Mouse (Mus musculus) layer of hippocampus, adult 8-10 months (tissue): ENCODE data around the gene Emp1. TPM values are rescaled to one million over a fixed set of nuclear protein-coding genes. Genes with fewer than 3 reads are reported as not detected.

Experiments
- DNase-seq, 2 experiments: peaks; one replicate each; pipeline ENCODE4 v3.0.0; 2022; ENCODE audit warnings: low spot score in 2 of 2
- total RNA-seq, 4 experiments: library from RNA; stranded (reverse); gene quantifications; 2 replicates each; pipeline ENCODE4 v1.2.4; 2022

The Emp1 gene
- total RNA-seq, 4 experiments from 2014 or later: 2.1 to 3.5 (median 2.8) TPM

GRCm38 (mm10) chr6:135405093-135405492 lies 42.7 kb downstream of the Emp1 start:
- no peak for DNase-seq

DNA sequence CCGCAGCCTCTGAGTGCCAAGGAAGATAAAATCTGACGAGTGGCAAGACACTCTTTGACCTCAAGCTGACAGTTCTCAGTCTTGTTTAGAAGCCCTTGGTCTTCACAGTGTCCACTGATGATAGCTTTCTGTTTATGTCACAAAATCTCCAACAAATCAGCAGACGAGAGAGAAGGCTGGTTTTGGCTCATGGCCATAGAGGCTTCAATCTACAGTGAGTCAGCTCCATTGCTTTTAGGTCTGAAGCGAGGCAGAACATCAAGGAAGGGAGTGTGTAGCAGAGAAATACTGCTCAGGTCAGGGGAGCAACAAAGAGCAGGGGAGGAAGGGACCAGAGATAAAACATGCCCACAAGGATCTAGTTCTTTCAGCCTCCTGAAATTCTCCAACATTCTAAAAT lies 45.0 kb downstream of the Emp1 start:
- DNase-seq: no peak

DNA sequence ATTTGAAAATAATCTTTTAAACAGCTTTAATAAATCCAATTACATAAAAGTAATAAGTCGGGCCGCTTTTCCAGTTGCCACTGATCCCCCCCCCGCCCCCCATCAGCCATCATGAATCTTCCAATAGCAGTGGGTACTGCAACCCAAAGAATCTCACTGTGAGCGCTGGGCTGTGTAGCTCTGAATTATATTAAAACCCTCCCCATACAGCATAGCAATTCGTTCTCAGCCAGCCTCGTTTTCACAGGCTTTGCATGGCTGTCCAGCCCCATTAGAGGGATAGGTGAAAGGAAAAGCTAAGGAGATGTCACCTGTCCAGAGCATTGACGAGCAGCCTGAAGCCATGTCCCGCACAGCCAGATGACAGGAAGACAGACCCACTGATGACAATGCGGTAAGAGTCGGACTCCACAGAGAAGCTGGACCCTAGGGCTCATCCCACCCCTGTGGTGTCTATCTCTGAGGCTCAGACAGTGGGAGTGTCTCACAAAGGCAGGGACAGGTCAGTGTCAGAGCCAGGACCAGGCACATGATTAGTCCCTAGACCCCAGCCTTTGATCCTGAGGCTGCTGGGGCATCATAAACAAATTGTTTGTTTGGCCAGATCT lies 49.5 kb downstream of the Emp1 start:
- no peak for DNase-seq

- DNase-seq: no peak
These were observed 50.3 kb downstream of the Emp1 start for GRCm38 (mm10) chr6:135412649-135413048.

GRCm38 (mm10) chr6:135417459-135417858 lies 55.1 kb downstream of the Emp1 start:
- DNase-seq: peak; percentile 49 to 81

- DNase-seq: no peak
These were observed 56.0 kb downstream of the Emp1 start for GRCm38 (mm10) chr6:135418223-135418824.

- DNase-seq: no peak
These were observed 65.9 kb downstream of the Emp1 start for GRCm38 (mm10) chr6:135428246-135428645.

GRCm38 (mm10) chr6:135429268-135429909 lies 67.0 kb downstream of the Emp1 start:
- no peak for DNase-seq

DNA sequence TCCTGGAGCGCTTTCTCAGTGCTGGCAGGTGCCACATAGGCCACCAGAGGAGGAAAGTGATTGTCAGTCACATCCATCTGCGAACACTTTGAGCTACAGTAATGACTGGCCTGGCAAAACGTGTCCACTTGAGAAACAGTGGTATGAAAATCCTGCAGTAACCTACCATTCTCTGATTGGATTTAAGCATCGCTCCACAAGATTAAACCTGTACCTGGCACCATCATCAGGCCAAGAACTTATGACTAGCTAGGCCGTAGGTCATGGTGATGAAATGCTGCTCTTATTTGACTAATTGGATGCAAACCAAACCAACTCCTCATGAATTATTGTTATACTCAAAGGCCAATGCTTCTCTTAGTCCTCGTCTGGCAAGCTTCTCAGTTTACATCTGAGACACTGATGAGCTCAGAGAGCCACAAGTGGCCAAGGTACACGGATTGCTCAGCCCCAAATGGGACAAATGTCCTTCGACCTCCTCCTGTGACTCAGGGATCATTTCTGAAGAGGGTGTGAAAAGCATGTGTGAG lies 68.2 kb downstream of the Emp1 start:
- no peak for DNase-seq

Other genes with a start within 250 kb of the Emp1 start
- gene Gprc5d, start 244.3 kb upstream of the Emp1 start, total RNA-seq: under 1 TPM in 2 of 4 experiments, not detected in 2; 0.25 to 0.47 TPM
- 100 to 1,000 TPM; 137 to 162 (median 153) TPM for gene Fam234b, start 164.6 kb upstream of the Emp1 start, total RNA-seq
- gene Hebp1, start 164.5 kb upstream of the Emp1 start, total RNA-seq: 10 to 100 TPM; 69.4 to 91.3 (median 78.1) TPM
- gene Gsg1, start 108.2 kb upstream of the Emp1 start, total RNA-seq: under 1 TPM in 1 of 4 experiments, not detected in 3; 0.82 TPM
- gene Pbp2, start 52.1 kb upstream of the Emp1 start, total RNA-seq: under 1 TPM in 1 of 4 experiments, not detected in 3; 0.25 TPM